Mouse (Mus musculus) monocyte, adult 59 days (primary cell): ENCODE data around the gene Zfp273. TPM values are rescaled to one million over a fixed set of nuclear protein-coding genes. Genes with fewer than 3 reads are reported as not detected.

Experiments
- total RNA-seq, 2 experiments: library from RNA; stranded (reverse); gene quantifications; one replicate each; pipeline ENCODE4 v1.2.4; 2023

Zfp273 gene
- total RNA-seq, result 1 to 10 TPM; 2.1 to 2.5 TPM

DNA sequence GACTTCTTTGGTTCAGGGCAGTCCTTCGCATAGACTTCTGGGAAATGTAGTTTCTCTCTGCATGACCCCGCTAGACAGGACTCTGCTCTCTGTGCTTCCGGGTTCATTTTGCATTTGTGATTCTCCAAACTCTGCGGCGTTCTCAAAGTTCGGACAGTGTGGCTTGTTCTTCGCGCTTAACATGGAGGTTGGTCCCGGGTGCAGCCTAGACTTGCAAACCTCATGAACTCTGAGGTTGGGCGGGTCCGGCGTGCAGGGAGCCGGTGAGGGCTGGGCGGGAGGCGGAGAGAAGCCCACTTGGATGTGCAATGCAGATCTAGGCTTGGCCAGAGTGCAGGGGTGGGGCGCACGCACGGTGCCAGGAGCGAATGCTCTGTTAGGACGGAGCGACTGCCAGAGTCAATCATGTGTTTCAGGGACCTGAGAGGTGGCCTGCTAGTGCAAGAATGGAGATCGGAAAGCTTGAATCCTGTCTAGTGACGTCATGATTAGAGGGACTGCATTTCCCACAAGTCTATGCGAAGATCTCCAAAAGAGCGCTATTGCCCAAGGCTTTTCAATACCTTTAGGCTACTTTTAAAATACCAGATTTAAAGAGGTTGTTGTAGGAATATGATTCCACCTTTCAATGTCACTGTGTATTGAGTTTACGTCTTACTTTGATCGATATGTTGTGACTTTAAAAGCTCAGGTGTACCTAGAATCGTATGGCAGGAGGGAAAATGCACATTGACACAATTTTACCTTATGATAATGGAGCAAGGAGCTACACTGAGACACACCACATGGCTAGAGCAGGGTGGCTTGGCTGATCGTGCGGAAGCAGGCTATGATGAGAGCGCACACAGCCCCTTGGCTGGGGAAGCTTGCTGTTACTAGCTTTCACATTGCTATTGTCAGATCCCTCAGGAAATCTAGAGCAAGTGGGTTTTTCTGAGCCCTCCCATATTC, at the start of gene Zfp273:
TSS of gene Zfp273 (plus strand) at position 31 of the 951 bp plus-strand sequence.

DNA sequence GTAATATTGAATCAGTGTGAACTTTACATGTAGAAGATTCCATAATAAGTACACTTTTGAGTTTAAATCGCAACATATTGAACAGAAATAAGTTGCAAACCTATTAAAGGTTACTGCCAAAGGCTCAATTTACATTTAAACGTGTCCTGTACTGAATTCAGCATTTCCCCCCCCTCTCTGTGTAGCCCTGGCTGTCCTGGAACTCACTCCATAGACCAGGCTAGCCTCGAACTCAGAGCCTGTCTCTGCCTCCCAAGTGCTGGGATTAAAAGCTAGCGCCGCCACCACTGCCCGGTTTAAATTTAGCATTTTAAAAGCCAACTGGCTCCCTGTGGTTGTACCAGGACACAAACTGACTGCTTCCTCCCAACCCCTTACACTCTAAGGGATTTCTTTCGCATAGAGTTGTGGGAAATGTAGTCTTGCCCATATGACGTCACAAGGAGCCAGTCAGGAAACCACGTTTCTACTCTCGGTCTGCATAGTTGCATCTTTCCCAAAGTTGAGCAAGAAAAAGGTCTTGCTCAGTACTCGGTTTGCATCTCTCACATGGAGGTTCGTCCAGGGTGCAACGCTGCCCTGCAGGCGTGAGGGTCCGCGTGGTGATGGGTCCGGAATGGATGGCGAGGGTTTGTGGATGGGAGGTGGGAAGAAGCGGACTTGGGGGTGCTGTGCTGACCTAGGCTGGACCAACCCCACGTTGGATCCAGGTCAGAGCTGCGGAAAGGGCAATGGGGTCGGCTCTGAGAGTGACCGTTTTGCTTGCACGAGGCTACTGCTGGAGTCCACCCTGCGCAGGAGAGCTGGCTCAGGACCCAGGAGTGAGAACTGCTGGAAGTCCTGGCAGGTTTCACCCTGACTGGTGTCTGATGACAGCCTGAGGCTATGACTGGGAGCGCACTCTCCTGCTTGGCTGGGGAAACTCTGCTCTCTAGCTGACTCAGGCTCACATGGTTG, 34.0 kb upstream of the Zfp273 start, which contains the start of gene Zfp493:
TSS of gene Zfp493 (plus strand) at position 429 of the 957 bp plus-strand sequence.

DNA sequence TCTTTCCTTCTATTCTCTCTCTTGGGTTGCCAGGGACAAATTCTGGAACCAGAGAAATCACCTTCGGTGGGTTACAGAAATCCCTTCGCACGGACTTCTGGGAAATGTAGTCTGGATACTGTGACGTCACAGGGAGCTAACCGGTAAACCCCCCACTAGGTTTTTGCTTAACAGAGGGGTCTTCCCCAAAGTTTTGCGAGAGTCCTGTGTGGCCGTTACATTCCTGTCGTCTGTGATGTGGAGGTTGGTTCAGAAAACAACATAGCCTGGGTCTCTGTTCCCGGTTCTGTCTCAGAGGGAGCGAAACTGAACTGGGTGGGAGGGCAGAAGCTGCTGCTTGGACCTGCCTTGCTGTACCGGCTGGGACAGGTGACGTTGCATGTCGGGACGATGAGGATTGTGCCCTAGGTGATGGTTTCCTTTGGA, 17.4 kb downstream of the Zfp273 start, which contains the start of gene Gm10037:
TSS of gene Gm10037 (plus strand) at position 196 of the 426 bp plus-strand sequence.

DNA sequence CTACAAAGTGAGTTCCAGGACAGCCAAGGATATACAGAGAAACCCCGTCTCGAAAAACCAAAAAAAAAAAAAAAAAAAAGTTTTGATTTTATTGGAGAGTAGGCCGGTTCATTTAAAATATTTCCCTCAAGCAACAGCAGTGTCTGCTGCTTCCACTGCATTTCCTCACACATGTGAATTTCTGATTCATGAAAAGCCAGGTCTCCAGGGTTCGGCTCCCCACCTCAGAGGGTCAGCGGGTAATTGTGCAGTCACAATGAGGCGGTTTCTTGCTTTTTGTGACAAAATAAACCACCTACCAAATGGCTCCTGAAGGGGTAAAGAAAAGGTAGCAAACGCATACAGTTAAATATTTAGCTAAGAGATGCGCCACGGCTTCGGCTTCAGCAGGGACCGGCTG, 49.5 kb downstream of the Zfp273 start, which contains the start of gene BC048507:
TSS of gene BC048507 (plus strand) at position 301 of the 400 bp plus-strand sequence.

Other genes starting within 250 kb of the Zfp273 start
- gene Zfp729b, start 204.0 kb upstream of the Zfp273 start, total RNA-seq, result 10 to 100 TPM; 11.9 to 13.8 TPM
- gene Gm49345, start 176.0 kb upstream of the Zfp273 start, total RNA-seq, result 1 to 10 TPM in 1 of 2 experiments, not detected in 1; 2.1 TPM
- gene Zfp729a, start 175.9 kb upstream of the Zfp273 start, total RNA-seq, result 10 to 100 TPM; 10.1 to 11.9 TPM
- gene Zfp738, start 126.7 kb upstream of the Zfp273 start, total RNA-seq, result 10 to 100 TPM in 1 of 2 experiments, 1 to 10 TPM in 1; 7.5 to 10.5 TPM
- 10 to 100 TPM; 10.8 to 12.0 TPM for gene Zfp65, start 84.6 kb upstream of the Zfp273 start, total RNA-seq
- gene Zfp85, start 58.5 kb upstream of the Zfp273 start, total RNA-seq, result 1 to 10 TPM; 1.9 to 3.7 TPM
- gene Zfp493, start 34.0 kb upstream of the Zfp273 start, total RNA-seq, result 1 to 10 TPM in 1 of 2 experiments, under 1 TPM in 1; 0.52 to 1.8 TPM
- not detected for gene Gm10037, start 17.4 kb downstream of the Zfp273 start, total RNA-seq
- not detected for gene BC048507, start 49.6 kb downstream of the Zfp273 start, total RNA-seq